Comparison of ENCODE assay signal across 8 mouse cellular contexts in the genomic region with DNA sequence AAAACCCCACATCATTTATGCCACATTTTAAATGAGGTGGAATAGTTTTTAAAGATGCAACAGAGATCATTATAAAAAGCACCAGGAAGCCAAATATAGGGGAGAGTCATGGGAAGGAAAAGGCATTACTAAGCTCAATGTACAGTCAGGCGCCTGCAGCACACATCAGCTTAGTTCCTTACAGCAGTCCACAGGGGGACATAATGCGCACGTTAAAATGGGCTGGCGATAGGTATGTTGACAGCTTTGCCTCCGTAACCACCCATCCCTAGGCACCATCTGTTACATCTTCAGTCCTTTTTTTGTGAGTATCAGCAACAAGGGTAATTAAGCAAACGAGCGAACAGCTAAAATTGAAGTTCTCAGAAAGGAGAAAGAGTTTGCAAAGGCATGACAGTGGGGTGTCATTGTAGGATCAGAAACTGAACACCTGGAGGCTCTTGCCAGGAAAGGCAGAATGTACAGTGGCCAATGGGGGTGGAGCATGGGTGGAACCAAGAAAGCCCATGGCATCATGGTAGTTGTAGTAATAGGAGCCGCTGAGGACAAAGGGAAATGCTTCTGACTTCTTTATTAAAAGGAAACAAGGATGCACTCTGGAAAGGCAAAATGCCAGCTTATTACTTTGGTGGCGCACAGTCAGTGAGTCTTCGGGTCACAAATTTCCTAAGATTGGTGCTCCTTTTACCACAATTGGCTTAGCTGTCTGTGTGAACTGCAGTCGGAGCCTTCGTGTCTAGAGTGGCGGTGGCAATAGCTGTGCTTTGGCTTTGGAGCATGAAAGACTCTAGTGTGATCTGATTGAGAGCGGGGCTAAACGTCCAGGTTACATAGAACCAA.
DNase-seq lines count a peak whose midpoint lies in the region; ATAC-seq lines count a peak whose summit lies in the region.

No protein-coding gene starts in this region.

- H3K4me3 ChIP-seq in midbrain, embryonic 14.5 days (replicated peaks; ENCODE audit: low read depth, low read length): no peak overlapping the region
- no peak overlapping the region for H3K4me3 ChIP-seq in midbrain, embryonic 10.5 days
- no peak overlapping the region for H3K4me3 ChIP-seq in liver, embryonic 12.5 days

- intact Hi-C loops in left cerebral cortex, postnatal 25 days (cut with DNase I): loop anchor here (2.0 to 10.0 kb wide), 2 partner anchors 85 to 281 kb away; no protein-coding TSS in a partner anchor

- H3K27me3 ChIP-seq in midbrain, embryonic 14.5 days (ENCODE audit: control insufficient read depth, insufficient read depth, low read length): no peaks in the 10 kb centered on the region
- no peaks in the 10 kb centered on the region for H3K27me3 ChIP-seq in midbrain, embryonic 10.5 days (ENCODE audit: low read depth, poor library complexity, severe bottlenecking)
- H3K27me3 ChIP-seq in liver, embryonic 12.5 days (replicated peaks): no peaks in the 10 kb centered on the region

- no peaks in the 10 kb centered on the region for H3K4me1 ChIP-seq in midbrain, embryonic 14.5 days (ENCODE audit: control insufficient read depth, insufficient read depth, low read length)
- H3K4me1 ChIP-seq in midbrain, embryonic 10.5 days: no peaks in the 10 kb centered on the region
- no peaks in the 10 kb centered on the region for H3K4me1 ChIP-seq in liver, embryonic 12.5 days

- no peaks in the 10 kb centered on the region for H3K9me3 ChIP-seq in midbrain, embryonic 14.5 days (ENCODE audit: control insufficient read depth, low read length)
- no peaks in the 10 kb centered on the region for H3K9me3 ChIP-seq in midbrain, embryonic 10.5 days (replicated peaks)
- no peaks in the 10 kb centered on the region; the same call in 1 of the 2 replicates for H3K9me3 ChIP-seq in liver, embryonic 12.5 days (replicated peaks)

- DNase-seq in midbrain, embryonic 14.5 days: peak; percentile 80
- no peak for DNase-seq in midbrain, embryonic 10.5 days (ENCODE audit: low spot score)
- peak; percentile 17 to 68 for DNase-seq in frontal cortex, adult 2 months (ENCODE audit: extremely low spot score in 1 of 2, low spot score in 1 of 2)
- DNase-seq in left cerebral cortex, postnatal 25 days (ENCODE audit: low spot score in 2 of 2): peak; percentile 39 to 70
- DNase-seq in right cerebral cortex, postnatal 36 days (ENCODE audit: low spot score in 2 of 2): peak; percentile 16 to 18
- DNase-seq in urinary bladder, adult 2 months (ENCODE audit: low spot score): no peak
- no peak for DNase-seq in embryo, embryonic 10.5 days (ENCODE audit: low spot score)

- H3K36me3 ChIP-seq in midbrain, embryonic 14.5 days (ENCODE audit: control insufficient read depth, insufficient read depth, low read length): no peaks in the 10 kb centered on the region
- no peaks in the 10 kb centered on the region for H3K36me3 ChIP-seq in midbrain, embryonic 10.5 days
- no peaks in the 10 kb centered on the region for H3K36me3 ChIP-seq in liver, embryonic 12.5 days

- WGBS in midbrain, embryonic 14.5 days: 78% methylated on average over 15 of the region's 15 CpGs
- 84% methylated on average over 15 of the region's 15 CpGs for WGBS in midbrain, embryonic 10.5 days
- WGBS in liver, embryonic 12.5 days (ENCODE audit: insufficient replicate concordance): 70% methylated on average over 15 of the region's 15 CpGs

- peak; percentile 75; the same call in 1 of the 2 replicates for ATAC-seq in midbrain, embryonic 14.5 days (ENCODE audit: low FRiP score, low TSS enrichment)
- no peak for ATAC-seq in liver, embryonic 12.5 days

- H3K27ac ChIP-seq in midbrain, embryonic 14.5 days (replicated peaks; ENCODE audit: low read depth, low read length): peak overlapping the region; percentile 57
- no peak overlapping the region for H3K27ac ChIP-seq in midbrain, embryonic 10.5 days (replicated peaks)
- no peak overlapping the region for H3K27ac ChIP-seq in liver, embryonic 12.5 days

- no peak overlapping the region for H3K9ac ChIP-seq in midbrain, embryonic 14.5 days (replicated peaks; ENCODE audit: low read length)
- H3K9ac ChIP-seq in liver, embryonic 12.5 days: no peak overlapping the region

- H3K4me2 ChIP-seq in midbrain, embryonic 14.5 days (ENCODE audit: low read length): peak overlapping the region; percentile 7; the same call in 1 of the 2 replicates
- H3K4me2 ChIP-seq in liver, embryonic 12.5 days: no peak overlapping the region

Comparison
In these comparisons a context has a peak if more than half of its experiments do, and no peak if none do; other contexts are left out.
1. DNase-seq: peak in midbrain, embryonic 14.5 days (single experiment), frontal cortex, adult 2 months (2 of 2), left cerebral cortex, postnatal 25 days (2 of 2) and right cerebral cortex, postnatal 36 days (2 of 2); none in midbrain, embryonic 10.5 days (single experiment), urinary bladder, adult 2 months (single experiment) and embryo, embryonic 10.5 days (single experiment).